Mouse (Mus musculus) adipocyte (in vitro differentiated cells): ENCODE measurements around the gene Cdkl4.
A peak's percentile ranks its signal among the peaks of the same experiment; 100 is the strongest.

Experiments
- DNase-seq: peaks from one replicate; pipeline ENCODE4 v3.0.0-alpha.2; 2016; ENCODE audit warnings: low spot score

The Cdkl4 gene

DNA sequence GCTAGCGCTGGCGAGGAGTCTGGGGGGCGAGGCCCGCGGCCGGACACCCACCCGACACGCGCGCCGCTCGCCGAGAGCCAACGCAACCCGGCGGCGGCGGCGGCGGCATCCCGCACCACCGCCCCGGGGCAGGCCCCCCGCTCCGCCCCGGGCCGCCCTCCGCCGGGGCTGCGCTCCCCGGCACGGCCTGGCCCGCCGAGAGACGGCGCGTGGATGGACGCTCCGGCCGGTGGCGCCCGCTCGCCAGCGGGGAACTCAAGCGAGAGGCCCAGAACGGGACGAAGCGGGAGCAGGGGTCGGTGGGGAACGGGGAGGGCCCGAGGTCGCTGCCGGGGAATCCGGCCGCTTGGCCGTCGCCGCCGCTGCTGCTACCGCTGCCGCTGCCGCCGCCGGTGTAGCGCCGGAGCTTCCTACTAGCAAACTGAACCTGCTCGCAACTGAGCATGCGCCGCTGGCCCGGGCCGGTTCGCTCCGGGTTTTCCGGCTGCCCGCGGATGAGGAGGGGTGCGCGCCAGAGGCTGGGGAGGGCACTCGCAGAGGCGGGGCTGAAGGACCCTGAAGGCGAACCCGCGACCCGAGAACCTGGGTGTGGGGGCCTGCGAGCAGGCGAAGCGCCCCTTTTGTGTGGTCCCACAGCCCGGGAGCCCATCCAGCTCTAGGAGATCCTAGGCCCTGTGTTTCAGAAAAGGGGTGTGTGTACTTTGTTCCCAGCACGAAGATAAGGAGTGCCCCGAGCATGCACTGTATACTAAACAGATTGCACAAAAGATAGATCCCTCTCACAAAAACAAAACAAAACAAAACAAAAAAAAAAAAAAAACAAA, 97.4 kb downstream of the Cdkl4 start, which contains the start of gene Sos1:
Gene Sos1 (minus strand): TSS at position 423 of the 824 bp plus-strand sequence.
- peak; percentile 94 for DNase-seq

DNA sequence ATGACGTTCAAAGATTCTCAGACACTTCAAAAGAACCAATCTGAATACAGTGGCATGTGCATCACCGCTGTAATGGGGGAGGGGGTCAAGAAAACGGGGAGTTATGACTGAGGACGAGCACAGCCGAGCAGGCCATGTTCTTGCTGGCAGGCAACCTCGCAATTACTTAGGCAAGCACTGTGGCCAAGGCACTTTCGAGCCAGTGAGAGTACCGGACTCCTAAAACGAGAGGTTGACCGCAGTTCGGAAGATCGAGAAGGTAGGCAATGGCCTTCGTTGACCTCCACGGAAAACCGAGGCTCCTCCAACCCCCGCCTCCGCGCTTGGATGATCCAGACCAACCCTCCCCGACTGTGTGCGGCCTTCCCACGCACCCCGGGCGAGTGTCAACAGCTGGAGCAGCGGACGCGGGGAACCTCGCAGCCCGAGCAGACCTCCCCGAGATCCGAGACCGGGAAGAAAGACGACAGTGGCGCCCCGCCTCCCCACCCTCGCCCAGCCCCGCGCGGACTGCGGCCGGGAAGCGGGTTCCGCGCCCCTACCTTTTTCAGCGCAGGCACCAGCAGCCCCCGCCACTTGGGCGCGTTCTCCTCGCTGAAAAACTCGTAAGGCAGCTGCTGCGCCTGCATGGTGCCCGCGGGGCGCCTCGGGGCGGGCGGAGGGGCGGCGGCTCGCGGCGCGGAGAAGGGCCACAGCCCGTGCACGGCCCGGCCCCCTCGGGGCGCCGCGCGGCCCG, 98.2 kb downstream of the Cdkl4 start:
- peak; percentile 80 for DNase-seq

DNA sequence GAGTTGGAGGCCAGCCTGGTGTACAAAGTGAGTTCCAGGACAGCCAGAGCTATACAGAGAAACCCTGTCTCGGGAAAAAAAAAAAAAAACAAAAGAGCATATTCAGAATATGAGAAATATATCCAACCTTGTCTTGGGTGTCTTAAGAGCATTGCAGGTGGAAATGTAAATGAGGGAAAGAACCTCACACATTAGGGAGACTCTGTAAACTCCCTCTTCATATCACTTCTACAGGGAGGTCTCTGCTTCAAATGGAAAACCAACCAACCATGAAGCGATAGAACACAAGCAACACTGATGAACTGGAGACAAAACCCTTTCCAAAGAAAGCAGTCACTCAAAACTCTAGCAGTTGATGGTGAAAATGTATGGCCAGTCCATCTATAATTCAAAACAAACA, 99.9 kb downstream of the Cdkl4 start:
- no peak for DNase-seq

DNA sequence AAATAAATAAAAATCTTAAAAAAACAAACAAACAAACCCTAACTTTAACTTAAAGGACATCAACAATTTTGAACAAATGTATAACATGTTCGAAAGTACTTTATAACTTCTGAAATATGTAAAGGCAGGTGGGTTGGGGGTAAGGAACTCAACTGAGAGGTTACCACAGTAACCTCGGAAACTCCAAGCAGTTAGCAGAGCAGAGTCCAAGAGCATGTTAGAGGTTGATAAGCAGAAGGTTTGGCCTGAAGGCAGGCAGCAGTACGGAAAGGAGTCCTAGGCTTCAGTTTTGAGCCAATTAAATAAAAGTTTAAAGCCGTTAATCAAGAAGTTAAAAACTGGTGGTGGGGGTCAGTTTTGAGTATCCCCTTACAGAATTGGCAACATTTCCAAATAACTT, 101.1 kb downstream of the Cdkl4 start:
- no peak for DNase-seq
